Mouse (Mus musculus) right cerebral cortex, postnatal 25 days (tissue): ENCODE measurements around the gene Tnfsfm13.
"Not testable (repeated sequence)": the region's sequence is repeated elsewhere in the genome, so short reads cannot be mapped to it uniquely, and the experiment has no call there.

Experiments
- DNase-seq: peaks from one replicate; pipeline ENCODE4 v3.0.0; 2022

Tnfsfm13 gene

GRCm38 (mm10) chr11:69703814-69704612 is 8.1 kb upstream of the Tnfsfm13 start:
- no peak for DNase-seq

GRCm38 (mm10) chr11:69703381-69703780 is 7.5 kb upstream of the Tnfsfm13 start:
- DNase-seq: not testable (repeated sequence)

- not testable (repeated sequence) for DNase-seq
Observed at GRCm38 (mm10) chr11:69702886-69703285, 7.0 kb upstream of the Tnfsfm13 start.

- DNase-seq: no peak
Observed at GRCm38 (mm10) chr11:69699595-69699994, 3.7 kb upstream of the Tnfsfm13 start.

- no peak for DNase-seq
Observed at GRCm38 (mm10) chr11:69698574-69698973, 2.7 kb upstream of the Tnfsfm13 start.

- DNase-seq: no peak
Observed at GRCm38 (mm10) chr11:69697396-69697795, 1.5 kb upstream of the Tnfsfm13 start.

GRCm38 (mm10) chr11:69695046-69695360 is 895 bp downstream of the Tnfsfm13 start:
- DNase-seq: no peak

- no peak for DNase-seq
Observed at GRCm38 (mm10) chr11:69693421-69693965, 2.4 kb downstream of the Tnfsfm13 start.

- DNase-seq: no peak
Observed at GRCm38 (mm10) chr11:69692863-69693262, 3.0 kb downstream of the Tnfsfm13 start.

- DNase-seq: no peak
Observed at GRCm38 (mm10) chr11:69692196-69692811, 3.6 kb downstream of the Tnfsfm13 start.

- no peak for DNase-seq
Observed at GRCm38 (mm10) chr11:69689891-69690290, 6.0 kb downstream of the Tnfsfm13 start.

GRCm38 (mm10) chr11:69687061-69687460 is 8.8 kb downstream of the Tnfsfm13 start:
- no peak for DNase-seq

GRCm38 (mm10) chr11:69686377-69686776 is 9.5 kb downstream of the Tnfsfm13 start:
- DNase-seq: no peak

- peak; percentile 50 for DNase-seq
Observed at GRCm38 (mm10) chr11:69685526-69686148, 10.3 kb downstream of the Tnfsfm13 start, which contains the start of gene Tnfsf13. Gene Tnfsf13 (minus strand): TSS chr11:69685784.

- no peak for DNase-seq
Observed at GRCm38 (mm10) chr11:69684936-69685335, 11.0 kb downstream of the Tnfsfm13 start.

GRCm38 (mm10) chr11:69684128-69684745 is 11.7 kb downstream of the Tnfsfm13 start:
- no peak for DNase-seq

GRCm38 (mm10) chr11:69683576-69683975 is 12.3 kb downstream of the Tnfsfm13 start:
- no peak for DNase-seq

- DNase-seq: peak; percentile 85
Observed at GRCm38 (mm10) chr11:69682840-69683533, 12.9 kb downstream of the Tnfsfm13 start.

GRCm38 (mm10) chr11:69682209-69682839 is 13.6 kb downstream of the Tnfsfm13 start:
- no peak for DNase-seq

GRCm38 (mm10) chr11:69681314-69682208 is 14.3 kb downstream of the Tnfsfm13 start, which contains the start of gene Senp3:
Gene Senp3 (minus strand): TSS chr11:69682084.
- DNase-seq: peak; percentile 99
